Mouse (Mus musculus): ENCODE results near the gene Fshb. TPM values are rescaled to one million over a fixed set of nuclear protein-coding genes. Genes with fewer than 3 reads are reported as not detected.

Gene Fshb
- polyA plus RNA-seq, 1 experiment: not detected

Other genes starting within 250 kb of the Fshb start
- gene Arl14ep, start 85.2 kb downstream of the Fshb start, polyA plus RNA-seq (2012; ENCODE audit: insufficient read depth, insufficient read length, missing spikeins): 9.1 and 10.8 TPM in 2 replicates
- gene Kcna4, start 231.0 kb upstream of the Fshb start, polyA plus RNA-seq (2012; ENCODE audit: insufficient read depth, insufficient read length, missing spikeins): not detected in 2 replicates